Mouse (Mus musculus) heart, postnatal 0 days (tissue): ENCODE results near the gene Myocos.

Experiments used
- CTCF ChIP-seq: IDR thresholded peaks from 2 replicates; pipeline ENCODE4 v1.5.1; 2016; ENCODE audit warnings: antibody characterized with exemption, control low read depth, low read depth
- EP300 ChIP-seq: IDR thresholded peaks from 2 replicates; pipeline ENCODE4 v1.6.1; 2016; ENCODE audit warnings: antibody characterized with exemption, low read depth

DNA sequence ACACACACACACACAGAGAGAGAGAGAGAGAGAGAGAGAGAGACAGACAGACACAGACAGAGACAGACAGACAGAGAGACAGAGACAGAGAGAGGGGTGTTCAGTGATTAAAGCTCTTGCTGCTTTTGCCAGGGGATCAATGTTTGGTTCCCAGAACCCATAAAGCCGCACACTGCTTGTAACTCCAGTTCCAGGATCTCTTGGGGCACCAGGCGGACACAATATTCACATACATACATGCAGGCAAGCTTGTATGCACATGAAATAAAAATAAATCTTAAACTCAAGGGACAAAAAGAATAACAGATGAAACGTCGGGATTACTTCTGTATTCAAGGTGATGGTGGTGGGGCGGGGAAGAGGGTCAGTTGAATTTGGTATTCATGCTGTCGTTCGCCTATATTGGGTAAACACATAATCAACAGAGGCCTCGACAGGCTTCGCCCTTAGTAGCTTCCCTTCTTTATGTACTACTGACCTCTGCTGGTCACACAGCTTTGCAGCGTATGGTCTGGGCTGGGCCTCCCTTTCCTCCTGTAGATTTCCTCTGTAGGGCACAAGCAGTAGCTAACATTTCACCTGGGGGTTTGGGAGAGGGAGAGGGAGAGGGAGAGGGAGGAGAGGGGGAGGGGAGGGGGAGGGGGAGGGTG, 6.9 kb upstream of the Myocos start:
- TF ChIP-seq EP300: no peak
- peak; percentile 96 for TF ChIP-seq CTCF
